Mouse (Mus musculus): ENCODE data around the gene Ccdc57.

Gene Ccdc57

DNA sequence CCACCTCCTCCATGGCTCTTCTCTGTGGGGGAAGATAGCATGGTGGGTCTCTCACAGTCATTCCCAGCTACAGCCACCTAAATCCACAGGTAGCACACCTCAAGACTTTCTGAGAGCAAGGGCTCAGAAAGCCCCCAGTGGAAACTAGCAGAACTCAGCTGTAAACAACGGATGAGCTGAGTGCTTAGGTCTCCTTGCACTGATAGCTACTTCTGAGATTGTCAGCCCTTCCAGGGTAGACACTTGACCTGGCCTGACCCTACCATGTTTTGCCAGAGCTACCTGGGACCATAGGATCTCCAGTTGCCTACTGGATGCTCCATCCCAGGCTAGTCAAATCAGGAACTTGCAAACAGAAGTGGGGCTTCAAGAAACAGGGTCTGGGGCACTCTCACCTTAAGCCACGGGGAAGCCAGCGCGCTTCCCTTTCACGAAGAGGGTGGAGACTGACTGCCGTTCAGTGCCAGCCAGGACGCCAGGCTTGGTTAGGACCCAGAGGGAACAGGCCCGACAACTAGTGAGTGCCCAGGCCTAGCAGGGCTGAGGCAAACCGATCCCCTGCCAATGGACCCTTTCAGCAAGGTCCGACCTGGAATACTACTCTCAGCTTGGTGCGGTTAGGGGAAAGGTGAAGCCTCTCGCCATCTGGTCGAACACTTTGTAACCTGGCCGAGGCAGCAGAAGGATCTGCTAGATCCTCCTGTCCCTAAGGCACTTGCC, 109.7 kb downstream of the Ccdc57 start:
- no peak for DNase-seq (ENCODE audit: low read depth, low spot score)

DNA sequence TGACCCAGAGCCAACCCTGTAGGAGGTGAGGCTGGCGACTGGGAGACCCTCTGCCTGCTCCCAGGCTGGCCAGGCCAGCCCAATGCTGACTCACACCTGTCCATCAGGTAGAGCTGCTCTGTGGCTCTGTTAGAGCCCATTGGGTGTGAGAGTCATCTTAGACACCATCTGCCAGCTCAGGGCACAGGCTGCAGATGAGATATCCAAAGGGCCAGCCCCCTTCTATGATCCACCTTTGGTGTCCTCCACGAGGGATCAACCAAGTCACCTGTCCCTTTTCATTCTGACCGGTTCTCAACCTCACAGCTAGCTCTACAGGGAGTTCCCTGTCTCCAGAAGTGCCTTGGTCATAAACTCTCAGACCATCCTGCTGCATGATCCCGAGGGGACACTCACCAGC, 110.4 kb downstream of the Ccdc57 start:
- DNase-seq (ENCODE audit: low read depth, low spot score): no peak

DNA sequence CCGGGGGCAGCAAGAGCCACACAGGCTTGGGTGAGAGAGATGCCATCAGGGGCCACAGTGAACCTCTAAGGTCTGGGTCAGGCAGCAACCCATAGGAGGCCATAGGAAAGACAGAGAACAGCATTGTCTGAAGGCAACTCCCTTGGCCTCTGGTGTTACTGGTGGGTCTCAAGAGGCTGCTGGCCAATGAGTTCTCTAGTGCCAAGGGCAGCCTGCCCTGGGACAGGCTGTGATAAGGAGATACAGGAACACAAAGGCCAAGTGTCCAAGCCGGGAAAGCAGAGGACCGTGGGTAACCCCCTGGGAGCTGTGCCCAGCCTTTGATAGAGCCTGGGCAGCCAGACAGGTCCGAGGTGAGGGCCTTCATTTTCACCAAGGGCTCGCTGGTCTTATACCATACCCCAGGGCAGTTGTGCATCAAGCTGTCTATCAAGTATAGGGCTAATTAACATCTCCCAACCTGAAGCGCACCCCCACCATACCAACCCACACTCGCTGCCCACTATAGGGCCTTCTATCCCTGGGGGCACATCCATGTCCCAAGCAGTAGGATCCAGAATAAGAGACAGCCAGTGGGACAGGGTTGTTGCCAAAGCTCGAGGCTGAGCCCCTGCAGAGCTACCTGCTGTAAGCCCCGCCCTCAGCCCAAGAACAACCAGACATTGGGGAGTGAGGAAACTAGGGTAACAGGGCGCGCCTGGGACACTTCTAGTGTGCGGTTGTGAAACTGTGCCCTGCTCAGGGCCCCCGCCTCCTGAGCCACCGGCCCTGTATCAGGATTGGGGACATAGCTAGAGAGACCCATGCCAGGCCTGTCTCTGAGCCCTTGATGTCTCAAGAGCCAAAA, 111.4 kb downstream of the Ccdc57 start:
- no peak for DNase-seq (ENCODE audit: low read depth, low spot score)

DNA sequence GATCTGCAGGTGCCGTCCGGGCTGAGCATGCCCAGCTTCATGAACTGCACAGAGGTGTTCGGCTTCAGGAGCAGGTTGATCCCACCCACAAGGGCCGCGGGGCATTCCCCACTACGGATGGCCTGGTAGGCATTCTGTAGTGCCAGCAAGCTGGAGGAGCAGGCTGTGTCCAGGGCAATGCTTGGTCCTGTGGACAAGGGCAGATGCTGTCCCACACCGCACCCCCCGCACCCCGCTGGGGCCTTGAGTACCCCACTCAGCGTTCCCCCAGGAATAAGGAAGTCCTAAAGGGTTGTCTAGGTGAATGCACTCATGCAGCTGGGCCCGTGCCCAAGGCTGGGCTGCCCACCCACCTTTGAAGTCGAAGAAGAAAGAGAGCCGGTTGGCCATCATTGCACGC, 112.1 kb downstream of the Ccdc57 start:
- no peak for DNase-seq (ENCODE audit: low read depth, low spot score)

DNA sequence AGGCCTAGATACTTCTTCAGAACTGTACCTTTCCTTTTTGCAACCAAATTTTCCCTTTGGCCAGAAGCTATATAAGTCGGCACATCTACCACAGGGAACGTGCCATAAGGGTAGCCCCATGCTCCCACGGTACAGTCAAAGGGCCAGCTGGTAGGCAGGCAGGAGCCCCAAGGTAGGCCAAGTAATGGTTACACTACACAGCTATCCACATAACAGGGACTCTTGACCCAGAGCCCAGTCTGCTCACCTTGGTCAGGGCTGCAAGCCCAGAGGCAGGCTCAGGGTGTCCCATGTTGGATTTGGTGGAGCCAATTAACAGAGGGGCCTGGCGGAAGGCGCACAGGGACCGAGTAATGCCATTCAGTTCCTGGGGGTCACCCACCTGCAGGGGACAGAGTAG, 113.1 kb downstream of the Ccdc57 start:
- no peak for DNase-seq (ENCODE audit: low read depth, low spot score)

DNA sequence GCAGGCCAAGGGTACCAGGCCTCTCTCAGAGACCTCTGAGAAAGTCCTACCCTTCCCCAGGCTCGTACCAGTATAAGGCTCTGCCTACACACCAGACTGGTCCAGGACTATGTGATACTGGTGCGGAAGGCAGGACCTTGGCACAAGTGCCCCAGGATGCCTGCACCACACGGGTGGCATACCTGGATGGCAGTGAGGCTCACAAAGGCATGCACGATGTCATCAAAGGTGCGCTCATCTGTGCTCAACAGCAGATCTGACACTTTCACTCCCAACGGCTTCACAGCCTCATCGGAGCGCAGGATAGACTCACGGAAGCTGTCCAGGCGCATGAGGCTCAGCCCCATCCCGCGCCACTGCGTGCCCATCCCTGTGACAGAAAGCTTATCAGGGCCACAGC, 114.4 kb downstream of the Ccdc57 start:
- DNase-seq (ENCODE audit: low read depth, low spot score): no peak

DNA sequence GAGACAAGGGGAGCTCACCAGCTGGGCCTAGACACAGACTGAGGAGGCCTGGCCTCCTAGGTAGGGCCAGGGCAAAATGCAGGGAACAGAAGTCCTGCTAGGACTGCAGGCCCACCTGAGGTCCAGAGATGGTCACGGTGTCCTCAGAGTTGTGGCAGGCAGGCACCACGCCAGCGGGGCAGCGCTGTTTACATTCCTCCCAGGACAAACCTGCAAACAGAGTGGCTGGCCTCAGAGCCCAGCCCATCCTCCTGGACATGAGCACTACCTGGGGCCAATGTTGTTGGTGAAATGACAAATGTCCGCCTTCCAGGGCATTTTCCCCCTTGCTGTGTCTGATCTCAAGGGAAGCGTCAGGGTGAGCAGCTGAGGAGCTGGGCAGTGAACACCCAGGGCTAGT, 115.3 kb downstream of the Ccdc57 start:
- DNase-seq (ENCODE audit: low read depth, low spot score): no peak

DNA sequence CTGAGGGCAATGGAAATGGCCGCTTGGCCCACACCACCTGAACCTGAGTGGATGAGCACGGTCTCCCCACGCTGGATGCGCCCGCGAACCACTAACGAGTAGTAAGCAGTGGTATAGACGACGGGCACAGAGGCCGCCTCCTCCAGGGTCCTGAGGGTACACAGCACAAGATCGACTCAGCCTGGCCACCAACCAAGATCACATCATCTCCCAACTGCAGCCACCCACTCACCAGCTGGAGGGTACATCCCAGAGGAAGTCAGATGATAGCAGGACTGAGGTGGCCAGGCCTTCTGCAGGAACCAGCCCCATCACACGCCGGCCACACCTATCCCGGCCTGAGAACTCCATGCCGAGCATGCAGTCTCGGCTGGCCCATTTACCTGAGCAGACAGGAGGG, 120.6 kb downstream of the Ccdc57 start:
- no peak for DNase-seq (ENCODE audit: low read depth, low spot score)

DNA sequence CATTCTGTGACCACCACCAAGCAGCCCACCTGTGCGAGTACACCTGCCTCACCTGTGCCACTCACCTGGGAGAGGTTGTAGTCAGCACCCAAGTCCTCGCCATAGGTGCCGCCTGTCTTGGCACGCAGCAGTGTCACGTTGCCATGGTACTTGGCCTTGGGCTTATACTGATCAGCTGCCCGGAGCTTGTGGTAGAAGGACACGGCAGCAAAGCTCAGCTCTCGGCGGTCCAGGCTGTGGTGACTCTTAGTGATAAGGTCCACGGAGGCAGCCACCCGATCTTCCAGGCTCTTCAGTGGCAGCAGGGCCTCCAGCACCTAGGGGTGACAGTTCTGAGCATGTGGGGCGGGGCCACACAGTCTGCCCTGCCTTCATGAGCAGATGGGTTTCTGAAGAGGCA, 124.7 kb downstream of the Ccdc57 start:
- no peak for DNase-seq (ENCODE audit: low read depth, low spot score)

DNA sequence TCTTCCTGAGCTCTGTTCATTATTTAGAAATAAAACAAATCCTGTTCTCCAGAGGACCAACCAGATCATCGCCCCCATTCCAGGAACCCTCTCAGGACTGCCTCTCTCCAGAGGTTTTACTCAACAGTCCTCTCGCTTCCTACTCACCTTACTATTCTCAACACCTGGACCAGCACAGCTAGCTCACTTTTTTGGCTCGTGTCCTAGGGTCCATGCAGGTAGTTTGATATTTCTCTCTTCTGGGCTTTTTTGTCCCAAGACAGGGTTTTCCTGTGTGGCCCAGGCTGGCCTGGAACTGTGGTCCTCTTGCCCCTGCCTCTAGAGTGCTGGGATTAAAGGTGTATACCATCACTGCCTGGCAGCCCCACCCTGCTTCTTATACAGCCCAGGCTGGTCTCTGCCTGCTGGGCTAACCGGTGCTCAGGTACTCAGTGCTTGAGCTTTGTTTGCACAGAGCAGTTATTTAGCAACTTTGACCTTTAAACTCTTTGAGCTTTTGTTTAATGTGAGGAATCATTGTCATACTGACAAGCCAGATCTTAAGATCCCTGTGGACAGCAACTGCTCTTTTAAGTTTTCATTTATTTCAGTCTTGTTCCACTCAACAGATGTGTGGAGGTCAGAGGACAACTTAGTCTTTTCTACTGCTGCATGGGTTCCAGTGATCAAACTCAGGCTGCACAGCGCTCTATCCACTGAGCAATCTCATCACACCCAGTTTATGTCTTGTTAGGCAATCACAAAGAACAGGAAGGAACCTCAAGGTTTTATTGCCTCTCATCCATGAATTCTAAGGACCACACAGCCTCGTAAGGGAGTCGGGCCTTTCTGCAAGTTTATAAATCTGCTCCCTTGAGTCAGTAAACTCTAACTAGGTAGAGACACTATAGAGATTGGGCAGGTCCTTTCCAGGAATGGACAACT, 127.0 kb downstream of the Ccdc57 start:
- DNase-seq (ENCODE audit: low read depth, low spot score): peak; percentile 64

DNA sequence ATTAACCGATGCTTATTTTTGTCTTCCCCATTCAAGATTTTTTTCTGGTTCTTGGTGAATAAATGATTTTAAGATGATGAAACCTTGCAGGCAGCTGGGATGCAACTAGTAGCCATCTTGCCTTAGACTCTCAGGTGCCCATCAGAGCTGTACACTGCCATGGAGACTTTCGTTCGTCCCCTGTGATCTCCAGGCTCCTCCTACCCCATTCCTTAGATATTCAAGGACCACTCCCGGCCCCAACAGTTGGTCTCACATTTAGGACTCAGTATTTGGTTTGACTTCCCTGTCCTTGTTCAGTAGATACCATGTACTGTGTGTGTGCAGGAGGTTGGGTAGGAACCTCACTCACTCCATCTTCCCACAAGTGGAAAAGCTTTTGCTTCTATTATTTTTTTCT, 127.9 kb downstream of the Ccdc57 start:
- peak; percentile 37 for DNase-seq (ENCODE audit: low read depth, low spot score)

DNA sequence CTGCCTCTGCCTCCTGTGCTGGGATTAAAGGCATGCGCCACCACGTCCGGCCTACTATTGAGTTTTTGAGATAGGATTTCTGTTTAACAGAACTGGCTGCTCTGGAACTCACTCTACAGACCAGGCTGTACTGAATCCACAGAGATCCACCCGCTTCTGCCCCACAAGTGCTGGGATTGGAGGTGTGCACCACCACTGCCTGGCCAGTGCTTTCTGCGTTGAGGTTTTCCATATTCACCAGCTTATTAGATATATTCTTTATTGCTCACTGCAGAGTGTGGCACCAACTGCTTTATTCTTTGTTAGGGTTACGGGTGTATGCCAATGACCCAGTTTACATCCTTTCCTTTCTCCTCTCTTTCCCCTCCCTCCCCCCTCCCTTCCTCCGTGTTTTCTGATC, 128.4 kb downstream of the Ccdc57 start:
- DNase-seq (ENCODE audit: low read depth, low spot score): no peak

DNA sequence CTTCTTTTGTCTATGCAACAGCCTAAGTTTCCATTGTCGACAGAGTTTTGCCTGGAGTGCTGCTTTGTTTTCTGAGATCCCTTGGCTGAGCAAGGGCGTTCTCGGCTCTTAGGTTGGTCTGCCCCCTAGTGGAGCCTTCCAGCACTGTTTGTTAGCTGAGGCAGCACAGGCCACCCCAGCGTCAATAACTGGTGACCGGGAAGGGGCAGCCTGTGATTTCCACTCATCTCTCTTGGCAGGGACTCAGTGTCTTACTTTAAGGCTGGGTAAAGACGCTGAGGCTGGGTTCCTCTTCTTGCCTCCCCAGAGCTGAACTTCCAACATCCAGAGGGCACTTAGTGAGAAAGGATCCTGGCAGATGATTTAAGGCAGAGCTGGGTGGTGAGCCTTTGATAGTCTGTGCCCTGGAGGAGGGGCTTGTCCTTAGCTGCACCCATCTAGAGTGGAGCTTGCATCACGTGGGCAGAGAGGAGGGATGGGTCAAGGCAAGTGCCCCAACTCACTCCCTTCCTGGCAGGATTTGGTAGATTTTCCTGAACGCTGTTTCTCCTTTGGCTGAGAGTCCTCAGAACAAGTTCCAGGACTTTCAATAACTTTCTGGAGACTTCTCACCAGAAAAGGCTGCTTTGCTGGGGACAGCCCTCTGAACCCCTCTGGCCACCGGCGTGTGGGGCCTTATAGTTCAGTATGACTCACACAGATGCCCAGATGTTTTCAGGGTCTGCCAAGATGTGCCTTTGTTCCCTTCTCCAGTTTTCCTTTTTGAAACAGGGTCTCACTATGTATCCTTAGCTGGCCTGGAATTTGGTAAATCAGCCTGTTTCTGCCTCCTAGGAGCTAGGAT, 132.4 kb downstream of the Ccdc57 start:
- peak; percentile 96 for DNase-seq (ENCODE audit: low read depth, low spot score)

DNA sequence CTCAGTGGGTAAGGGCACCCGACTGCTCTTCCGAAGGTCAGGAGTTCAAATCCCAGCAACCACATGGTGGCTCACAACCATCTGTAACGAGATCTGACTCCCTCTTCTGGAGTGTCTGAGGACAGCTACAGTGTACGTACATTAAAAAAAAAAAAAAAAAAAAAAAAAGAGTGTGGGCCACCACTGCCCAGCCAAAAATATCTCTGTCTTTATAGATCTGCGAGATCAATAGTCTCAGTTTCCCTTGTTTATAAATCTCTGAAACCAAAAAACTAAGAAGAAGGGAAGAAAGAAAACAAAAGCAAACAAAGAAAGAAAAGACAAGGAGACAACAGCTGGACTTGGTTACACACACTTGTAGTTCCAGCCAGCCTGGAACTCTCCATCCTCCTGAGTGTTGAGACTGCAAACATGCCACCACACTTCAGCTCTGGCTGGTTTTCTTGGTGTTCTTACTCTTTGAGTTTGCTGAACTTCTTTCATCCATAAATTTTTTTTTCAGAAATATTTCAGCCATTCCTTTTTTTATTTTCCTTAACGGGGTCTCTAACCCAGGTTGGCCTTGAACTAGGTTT, 133.3 kb downstream of the Ccdc57 start:
- DNase-seq (ENCODE audit: low read depth, low spot score): no peak

DNA sequence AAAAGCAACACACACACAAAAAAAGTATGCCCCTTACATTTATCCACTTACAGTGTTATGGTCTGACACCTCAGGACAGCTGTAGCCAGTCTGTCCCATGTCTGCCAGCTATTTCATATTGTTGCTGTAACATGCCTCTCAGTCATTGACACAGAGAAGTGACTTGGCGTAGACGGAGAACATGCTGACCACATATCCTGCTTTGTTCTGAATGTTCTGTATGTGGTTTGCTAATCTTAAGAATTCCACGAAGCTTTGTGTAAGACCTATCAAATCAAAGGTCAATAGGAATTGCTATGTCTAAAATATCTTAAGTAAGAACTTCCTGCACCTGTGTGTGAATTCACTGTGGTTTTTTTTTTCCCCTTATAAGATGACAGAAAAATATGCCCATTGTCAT, 134.4 kb downstream of the Ccdc57 start:
- no peak for DNase-seq (ENCODE audit: low read depth, low spot score)

DNA sequence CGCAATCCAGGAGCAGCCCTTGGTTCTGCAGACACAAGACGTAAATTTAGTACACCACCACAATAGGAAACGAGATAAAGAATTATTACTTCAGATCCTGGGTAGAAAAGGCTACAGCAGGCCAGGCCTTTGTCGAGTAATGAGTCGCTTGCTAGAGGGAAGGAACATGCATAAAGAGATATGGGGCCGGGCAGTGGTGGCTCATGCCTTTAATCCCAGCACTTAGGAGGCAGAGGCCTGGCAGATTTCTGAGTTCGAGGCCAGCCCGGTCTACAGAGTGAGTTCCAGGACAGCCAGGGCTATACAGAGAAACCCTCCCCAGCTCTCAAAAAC, 136.1 kb downstream of the Ccdc57 start:
- DNase-seq (ENCODE audit: low read depth, low spot score): no peak

DNA sequence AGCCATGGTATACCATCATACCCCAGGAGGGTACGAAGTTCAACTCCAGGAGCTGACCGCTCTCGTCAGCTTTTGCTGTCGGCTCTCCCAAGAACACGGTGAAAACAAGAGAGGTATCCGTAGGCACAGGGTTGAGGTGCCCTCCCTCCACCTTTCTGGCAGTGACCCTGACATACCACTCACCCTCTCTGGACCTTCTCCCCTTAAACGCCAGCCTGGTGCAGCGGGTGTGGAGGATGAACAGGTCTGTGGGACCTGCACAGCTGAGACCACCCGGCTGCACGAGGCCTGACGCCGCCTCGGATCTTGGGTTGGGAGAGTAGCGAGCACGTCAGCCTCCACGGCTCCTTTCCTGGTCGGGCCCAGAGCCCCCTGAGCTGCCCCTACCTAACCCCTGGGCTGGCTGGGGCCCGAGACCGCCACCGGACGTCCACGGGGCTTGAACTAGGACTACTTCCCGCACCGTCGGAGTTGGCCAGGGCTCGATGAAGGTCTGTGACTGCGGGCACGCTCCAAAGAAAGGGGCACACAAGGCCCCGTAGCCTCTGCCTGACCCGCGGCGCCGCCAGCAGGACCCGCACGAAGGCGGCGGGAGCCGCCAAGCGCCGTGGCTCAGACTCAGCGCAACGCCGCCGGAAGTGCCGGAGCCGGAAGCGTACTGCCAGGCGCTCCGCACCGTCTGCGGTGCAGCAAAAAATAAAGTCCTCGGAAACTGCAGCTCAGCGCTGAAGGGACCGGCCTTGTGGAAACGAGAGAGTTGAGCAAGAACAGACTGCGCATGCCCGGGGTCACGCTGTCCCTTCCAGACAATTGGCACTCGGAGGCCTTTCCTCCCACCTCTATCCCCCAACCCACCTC, 136.7 kb downstream of the Ccdc57 start, which contains the start of gene Dus1l:
Dus1l (minus strand) TSS at position 648 of the 858 bp plus-strand sequence.
- DNase-seq (ENCODE audit: low read depth, low spot score): peak; percentile 97

DNA sequence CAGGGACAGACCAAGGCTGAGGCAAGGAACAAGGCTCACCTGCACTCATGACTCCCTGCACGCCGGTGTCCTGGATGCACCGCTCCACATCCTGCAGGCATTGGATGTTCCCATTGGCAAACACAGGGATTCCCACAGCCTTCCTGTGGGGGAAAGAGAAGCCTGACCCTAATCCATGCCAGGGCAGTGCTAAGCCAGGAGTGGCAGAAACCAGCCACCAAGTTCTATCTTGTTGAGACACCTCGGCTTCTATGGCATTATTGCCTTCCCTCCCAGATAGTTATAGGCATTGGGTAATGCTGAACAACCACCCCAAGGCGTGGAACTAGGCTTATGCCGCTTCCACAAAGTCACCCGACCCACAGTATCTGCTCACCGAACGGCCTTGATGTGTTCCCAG, 140.0 kb downstream of the Ccdc57 start:
- DNase-seq (ENCODE audit: low read depth, low spot score): no peak

DNA sequence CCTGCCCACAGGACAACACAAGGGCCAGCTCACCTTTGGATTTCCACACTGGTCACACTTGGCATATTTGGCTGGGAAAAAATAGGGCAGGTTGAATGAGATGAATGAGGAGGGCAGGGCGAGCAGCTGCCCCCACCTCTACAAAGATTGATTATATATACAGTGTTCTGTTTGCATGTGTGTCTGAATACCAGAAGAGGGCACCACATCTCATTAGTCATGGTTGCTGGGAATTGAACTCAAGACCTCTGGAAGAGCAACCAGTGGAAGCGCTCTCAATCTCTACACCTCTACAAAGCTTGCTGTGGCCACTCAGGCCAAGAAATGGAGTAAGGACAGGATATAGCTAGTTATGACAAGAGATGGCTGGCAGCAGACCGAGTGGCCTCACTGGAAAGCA, 142.9 kb downstream of the Ccdc57 start:
- no peak for DNase-seq (ENCODE audit: low read depth, low spot score)

DNA sequence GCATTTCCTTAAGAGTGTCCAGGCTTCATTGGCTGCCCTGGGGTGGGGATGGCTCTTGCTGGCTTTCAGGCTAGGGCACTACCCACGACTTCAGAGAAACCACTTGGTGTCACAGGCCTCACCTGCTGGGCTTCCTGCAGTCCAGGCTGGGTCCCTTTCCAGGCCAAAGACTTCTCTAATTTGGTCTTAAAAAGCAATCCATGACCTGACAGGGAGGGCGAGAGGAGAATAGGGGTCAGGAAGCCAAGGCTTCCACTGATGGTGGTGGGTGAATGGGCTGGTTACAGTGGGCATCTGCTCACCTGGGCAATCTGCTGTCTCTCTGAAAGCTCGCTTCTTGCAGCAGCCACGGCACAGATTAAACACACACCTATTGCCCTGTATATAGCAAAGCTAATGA, 143.3 kb downstream of the Ccdc57 start:
- no peak for DNase-seq (ENCODE audit: low read depth, low spot score)
